Mouse (Mus musculus) telencephalon, adult 2 months (tissue): ENCODE measurements around the gene Gpr137.
"Not testable (repeated sequence)": the region's sequence is repeated elsewhere in the genome, so short reads cannot be mapped to it uniquely, and the experiment has no call there.

Experiments used
- DNase-seq: peaks from one replicate; pipeline ENCODE4 v3.0.0-alpha.2; 2011; ENCODE audit warnings: low read depth, low spot score

Gene Gpr137

DNA sequence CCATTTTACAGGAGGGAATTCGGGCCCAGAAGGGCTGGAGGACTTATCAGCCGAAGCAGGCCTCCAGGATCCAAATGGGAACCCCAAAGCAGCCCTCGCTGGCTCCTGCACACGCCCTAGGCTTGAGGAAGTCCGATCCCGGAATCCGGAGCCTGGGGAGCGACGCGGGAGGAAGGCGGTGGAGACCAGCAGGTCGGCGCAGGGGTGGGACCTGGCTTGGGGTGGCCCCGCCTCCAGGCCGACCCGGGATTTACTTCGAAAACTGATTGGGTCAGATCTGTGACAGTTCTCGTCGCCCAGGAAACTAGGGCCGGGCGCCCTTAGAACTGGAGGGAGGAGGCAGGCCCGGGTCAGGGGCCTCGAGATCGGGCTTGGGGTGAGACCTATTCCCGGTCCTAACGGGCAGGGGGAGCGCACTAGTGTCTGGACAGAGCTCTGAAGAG, at the start of gene Gpr137:
Gpr137 (minus strand) TSS at position 232 of the 443 bp plus-strand sequence.
- peak; percentile 89 for DNase-seq

DNA sequence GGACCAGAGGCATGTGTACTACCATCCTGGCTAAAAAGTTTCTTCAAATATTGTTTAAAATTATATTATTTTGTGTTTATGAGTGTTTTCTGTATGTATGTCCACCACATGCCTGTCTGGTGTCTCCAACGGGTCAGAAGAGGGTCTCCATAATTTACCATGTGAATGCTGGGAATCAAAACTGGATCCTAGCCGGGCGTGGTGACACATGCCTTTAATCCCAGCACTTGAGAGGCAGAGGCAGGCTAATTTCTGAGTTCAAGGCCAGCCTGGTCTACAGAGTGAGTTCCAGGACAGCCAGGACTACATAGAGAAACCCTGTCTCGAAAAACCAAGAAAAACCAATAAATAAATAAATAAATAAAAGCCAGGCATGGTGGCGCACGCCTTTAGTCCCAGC, 48.9 kb upstream of the Gpr137 start:
- DNase-seq = not testable (repeated sequence)

- no peak for DNase-seq
Observed at GRCm38 (mm10) chr19:6990712-6991111, 48.4 kb upstream of the Gpr137 start.

- no peak for DNase-seq
Observed at GRCm38 (mm10) chr19:6989251-6989650, 47.0 kb upstream of the Gpr137 start.

DNA sequence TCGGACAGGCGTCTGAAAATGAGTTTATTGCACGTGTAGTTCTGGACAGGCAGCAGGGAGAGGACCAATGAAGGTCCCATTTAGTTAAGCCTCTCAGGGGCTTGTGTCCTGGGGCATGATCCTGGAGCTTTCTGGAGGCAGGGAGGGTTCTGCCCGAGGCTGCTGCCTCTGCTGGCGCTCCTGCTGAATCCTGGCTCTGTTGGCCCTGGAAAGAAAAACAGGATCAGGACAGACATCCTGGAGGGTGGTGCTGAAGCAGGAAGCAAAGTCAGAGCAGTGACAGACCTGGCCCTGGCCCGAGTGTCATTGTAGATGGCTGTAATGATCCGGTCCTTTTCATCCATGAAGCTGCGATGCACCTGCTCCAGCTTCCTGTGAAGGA, 45.6 kb upstream of the Gpr137 start:
- no peak for DNase-seq

GRCm38 (mm10) chr19:6987061-6987903, 45.0 kb upstream of the Gpr137 start, which contains the start of gene Vegfb:
Gene Vegfb (minus strand): TSS chr19:6987651.
- no peak for DNase-seq

DNA sequence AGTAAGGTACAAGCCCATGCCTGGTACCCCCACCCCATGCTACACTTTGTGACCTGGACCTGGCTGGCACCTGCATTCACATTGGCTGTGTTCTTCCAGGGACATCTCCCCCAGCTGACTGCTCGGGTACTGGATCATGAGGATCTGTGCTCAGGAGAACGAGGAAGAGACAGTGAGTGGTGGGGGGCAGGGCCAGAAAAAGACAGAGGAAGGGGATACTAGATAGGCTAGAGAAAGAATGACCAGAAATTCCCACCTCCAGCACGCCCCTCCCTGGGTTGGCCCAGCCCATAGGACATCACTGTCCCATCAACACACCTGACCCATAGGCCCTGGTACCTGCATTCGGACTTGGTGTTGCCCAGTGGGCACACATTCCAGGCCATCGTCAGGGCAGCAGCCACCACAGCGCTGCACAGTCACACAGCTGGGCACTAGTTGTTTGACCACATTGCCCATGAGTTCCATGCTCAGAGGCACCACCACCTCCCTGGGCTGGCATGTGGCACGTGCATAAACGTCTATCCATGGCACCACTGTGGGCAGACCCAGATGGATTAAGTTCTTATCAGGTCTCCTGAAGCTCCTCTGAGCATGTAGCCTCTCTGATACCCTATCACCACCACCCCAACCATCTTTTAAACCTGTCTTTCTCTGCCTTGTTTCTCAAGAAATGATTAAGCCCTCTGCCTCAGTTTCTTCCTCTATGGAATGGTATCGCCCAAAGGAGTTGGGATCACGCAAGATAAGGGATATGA, 43.9 kb upstream of the Gpr137 start:
- DNase-seq = no peak

DNA sequence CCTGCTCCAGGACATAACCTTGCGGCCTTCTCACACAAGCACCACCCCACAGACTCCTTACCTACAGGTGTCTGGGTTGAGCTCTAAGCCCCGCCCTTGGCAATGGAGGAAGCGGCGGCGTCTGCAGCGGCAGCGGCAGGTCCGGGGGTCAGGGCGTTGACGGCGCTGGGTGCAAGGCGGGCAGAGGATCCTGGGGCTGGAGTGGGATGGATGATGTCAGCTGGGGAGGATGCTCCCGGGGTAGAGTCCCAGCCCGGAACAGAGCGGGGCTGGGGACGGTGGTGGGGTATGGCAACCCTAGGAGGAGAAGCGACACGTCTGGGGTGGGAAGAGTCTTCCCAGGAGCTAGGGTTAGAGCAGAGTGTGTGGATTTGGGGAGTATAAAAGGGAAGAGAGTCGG, 43.0 kb upstream of the Gpr137 start:
- DNase-seq = no peak

- DNase-seq = no peak
Observed at GRCm38 (mm10) chr19:6983621-6984020, 41.3 kb upstream of the Gpr137 start.

DNA sequence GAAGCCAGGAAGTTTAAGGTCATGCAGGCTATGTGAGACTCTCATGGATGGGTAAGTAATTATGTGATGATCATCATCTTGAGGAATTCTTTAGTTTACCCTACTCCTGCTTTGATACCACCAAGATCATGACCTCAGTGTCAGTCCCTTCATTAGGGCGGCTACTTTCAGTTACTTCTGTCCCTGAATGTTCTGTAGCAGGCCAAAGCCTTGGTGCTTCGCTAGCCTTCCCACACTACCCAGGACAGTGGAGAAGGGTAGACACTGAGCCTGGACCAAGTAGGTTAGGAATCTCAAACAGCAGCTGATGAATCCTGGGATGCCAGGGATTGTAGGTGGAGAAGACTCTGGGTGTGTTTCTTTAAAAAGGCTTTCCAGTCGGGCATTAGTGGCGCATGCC, 39.2 kb upstream of the Gpr137 start:
- DNase-seq = no peak

- peak; percentile 97 for DNase-seq
Observed at GRCm38 (mm10) chr19:6980381-6981093, 38.3 kb upstream of the Gpr137 start, which contains the start of gene Fkbp2. Gene Fkbp2 (minus strand): TSS chr19:6980501.

GRCm38 (mm10) chr19:6979486-6980380, 37.5 kb upstream of the Gpr137 start:
- peak; percentile 100 for DNase-seq

GRCm38 (mm10) chr19:6979001-6979479, 36.8 kb upstream of the Gpr137 start:
- no peak for DNase-seq

GRCm38 (mm10) chr19:6978639-6978974, 36.3 kb upstream of the Gpr137 start:
- no peak for DNase-seq

GRCm38 (mm10) chr19:6977759-6978638, 35.7 kb upstream of the Gpr137 start:
- DNase-seq = no peak

DNA sequence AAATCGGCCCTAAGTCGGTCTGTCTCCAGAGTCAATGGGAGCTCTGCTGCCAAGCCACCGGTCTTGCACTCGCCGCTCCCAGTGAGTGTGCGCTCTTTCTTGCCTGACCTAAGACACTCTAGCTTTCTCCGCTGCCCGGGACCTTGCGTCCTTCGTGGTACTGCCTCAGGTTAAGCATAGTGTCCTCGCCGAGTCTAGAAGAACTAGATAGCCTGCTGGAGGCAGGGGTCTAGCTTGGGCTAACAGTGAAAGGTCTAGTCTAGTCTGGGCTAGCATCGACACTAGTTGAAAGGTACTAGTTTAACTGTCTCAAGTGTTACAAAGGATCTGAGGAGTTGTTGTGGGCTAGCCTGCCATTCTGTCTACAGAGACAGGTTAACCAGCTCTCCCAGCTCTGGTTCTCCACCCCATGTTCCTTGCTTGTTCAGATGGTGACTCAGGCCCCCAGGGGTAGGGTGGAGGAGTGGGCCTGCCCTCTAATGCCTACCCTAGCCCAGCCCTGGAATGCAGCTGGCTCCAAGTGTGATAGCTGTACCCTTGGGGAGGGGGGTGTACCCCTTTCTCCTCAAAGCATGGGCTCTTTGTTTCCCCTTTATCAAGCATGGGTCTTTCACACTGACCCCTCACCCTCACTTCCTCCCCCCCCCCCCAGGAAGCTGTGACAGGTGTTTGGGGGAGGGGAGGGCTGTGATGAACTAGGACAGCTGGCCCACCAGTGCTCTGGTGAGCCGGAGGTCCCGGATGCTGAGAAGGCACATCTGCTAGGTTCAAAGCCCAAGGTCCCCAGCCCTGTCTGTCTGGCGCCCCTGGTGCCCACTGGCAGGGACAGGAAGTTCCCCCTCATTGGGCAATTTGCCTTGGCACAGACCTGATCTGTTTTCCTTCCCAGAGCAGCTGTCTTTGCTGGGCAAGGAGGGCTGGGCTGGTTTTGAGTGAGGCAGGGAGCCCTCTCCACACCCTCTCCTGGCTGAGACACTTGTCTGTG, 33.5 kb upstream of the Gpr137 start, which contains the start of gene Plcb3:
Plcb3 (minus strand) TSS at position 934 of the 985 bp plus-strand sequence.
- DNase-seq = no peak

DNA sequence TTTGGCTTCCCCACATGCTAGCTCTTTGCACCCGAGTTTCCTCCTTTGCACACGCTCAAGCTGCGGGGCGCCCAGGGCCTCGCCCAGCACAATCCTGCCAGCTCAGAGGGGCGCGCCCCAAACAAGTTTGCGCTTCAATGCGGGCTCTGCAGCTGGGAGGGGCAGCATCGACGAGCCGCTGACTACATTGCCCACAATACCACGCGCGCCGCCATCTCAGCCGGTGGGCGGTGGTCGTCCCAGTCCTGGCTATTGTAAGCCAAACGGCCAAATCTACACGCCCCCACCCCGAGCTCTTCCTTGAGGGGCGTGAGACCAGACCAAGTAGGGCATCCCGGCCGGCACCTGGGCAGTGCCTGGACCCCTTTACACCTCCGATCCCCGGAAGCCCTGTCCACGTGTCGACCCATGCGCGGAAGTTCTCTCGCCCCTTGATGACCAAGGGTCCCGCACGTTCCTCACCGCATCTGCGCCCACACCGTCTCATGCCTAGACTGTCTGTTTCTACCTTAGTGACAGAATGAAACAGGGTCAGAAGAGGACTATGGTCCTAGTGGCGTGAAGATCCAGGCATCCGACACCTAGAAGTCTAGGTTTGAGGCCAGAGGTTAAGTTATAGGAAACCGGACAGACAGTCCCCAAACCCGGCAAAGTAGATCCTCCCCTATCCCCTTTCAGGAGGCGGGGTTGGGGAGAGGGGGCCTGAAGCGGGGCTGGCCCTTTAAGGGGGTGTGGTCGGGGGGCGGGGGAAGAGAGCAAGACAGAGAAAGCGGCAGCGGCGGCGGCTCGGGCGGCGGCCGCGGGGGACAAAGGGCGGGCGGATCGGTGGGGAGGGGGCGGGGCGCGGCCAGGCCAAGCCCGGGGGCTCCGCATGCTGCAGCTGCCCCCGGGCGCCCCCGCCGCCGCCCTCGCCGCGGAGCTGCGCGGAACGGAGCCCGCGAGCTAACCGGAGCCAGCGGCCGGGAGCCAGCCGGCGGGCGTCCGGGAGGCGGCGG, 32.2 kb upstream of the Gpr137 start, which contains the start of gene Ppp1r14b:
Ppp1r14b (plus strand) TSS at position 758 of the 995 bp plus-strand sequence.
- no peak for DNase-seq
